Comparison of ENCODE assay signal across 17 mouse cellular contexts in the genomic region with DNA sequence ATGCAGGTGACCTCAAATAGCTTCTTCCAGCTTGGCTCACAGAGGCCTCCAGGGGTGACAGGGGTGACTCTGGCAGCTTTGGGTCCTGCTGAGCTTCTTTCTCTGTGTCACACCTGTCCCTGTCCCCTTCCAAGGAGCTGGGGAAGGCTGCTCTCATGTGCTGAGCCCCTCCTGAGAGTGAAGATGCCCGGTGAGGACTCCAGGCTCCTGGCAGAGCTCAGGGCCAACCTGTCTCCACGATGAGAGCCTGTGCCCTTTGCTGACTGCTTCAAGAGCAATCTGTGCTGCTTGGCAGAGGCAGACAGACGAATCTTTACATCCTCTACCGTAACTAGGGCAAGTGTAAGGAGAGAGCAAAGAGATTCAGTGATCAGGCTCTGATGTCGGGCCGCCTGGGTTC. TPM values are rescaled to one million over a fixed set of nuclear protein-coding genes. Genes with fewer than 3 reads are reported as not detected.
DNase-seq lines count a peak whose midpoint lies in the region; ATAC-seq lines count a peak whose summit lies in the region.
"Had no signal": no experiment of that assay in that cellular context is flagged by ENCODE, and none has a peak within 500 bp of the region (broad histone marks: within the 10 kb centered on the region; RNA-seq: fewer than 3 reads in every experiment).

No protein-coding gene starts in this region.

- intact Hi-C loops in heart, postnatal 36 days (cut with DNase I) = no loop called here

- no peaks in the 10 kb centered on the region for H3K27me3 ChIP-seq in heart, embryonic 13.5 days (replicated peaks)
- H3K27me3 ChIP-seq in hindbrain, embryonic 13.5 days = no peaks in the 10 kb centered on the region
- H3K27me3 ChIP-seq in neural tube, embryonic 13.5 days = no peaks in the 10 kb centered on the region
- H3K27me3 ChIP-seq: intestine, embryonic 15.5 days had no signal

- WGBS in heart, embryonic 13.5 days = 61% methylated on average over 6 of the region's 6 CpGs
- WGBS in hindbrain, embryonic 13.5 days = 62% methylated on average over 6 of the region's 6 CpGs
- whole genome bisulfite sequencing in neural tube, embryonic 13.5 days = 76% methylated on average over 6 of the region's 6 CpGs

- H3K4me2 ChIP-seq in heart, embryonic 13.5 days = no peak overlapping the region
- H3K4me2 ChIP-seq in hindbrain, embryonic 13.5 days = no peak overlapping the region
- no peak overlapping the region for H3K4me2 ChIP-seq in neural tube, embryonic 13.5 days
- H3K4me2 ChIP-seq: intestine, embryonic 15.5 days; liver, embryonic 11.5 days had no signal

- 0 out of 2 replicates have a peak overlapping the region, but pooled peaks have one; percentile 15 for H3K9ac ChIP-seq in heart, embryonic 13.5 days
- H3K9ac ChIP-seq in hindbrain, embryonic 13.5 days = 0 out of 2 replicates have a peak overlapping the region, but pooled peaks have one; percentile 31
- peak overlapping the region; percentile 39 for H3K9ac ChIP-seq in neural tube, embryonic 13.5 days
- H3K9ac ChIP-seq: intestine, embryonic 15.5 days had no signal

- H3K9me3 ChIP-seq in heart, embryonic 13.5 days = no peaks in the 10 kb centered on the region
- no peaks in the 10 kb centered on the region for H3K9me3 ChIP-seq in hindbrain, embryonic 13.5 days
- H3K9me3 ChIP-seq in neural tube, embryonic 13.5 days = no peaks in the 10 kb centered on the region
- H3K9me3 ChIP-seq: intestine, embryonic 15.5 days had no signal

- H3K4me3 ChIP-seq in heart, embryonic 13.5 days = no peak overlapping the region
- no peak overlapping the region for H3K4me3 ChIP-seq in hindbrain, embryonic 13.5 days
- no peak overlapping the region for H3K4me3 ChIP-seq in neural tube, embryonic 13.5 days
- H3K4me3 ChIP-seq: intestine, embryonic 15.5 days; left cerebral cortex, adult 2 months had no signal

- H3K36me3 ChIP-seq in heart, embryonic 13.5 days = no peaks in the 10 kb centered on the region
- H3K36me3 ChIP-seq in hindbrain, embryonic 13.5 days = no peaks in the 10 kb centered on the region
- H3K36me3 ChIP-seq in neural tube, embryonic 13.5 days = no peaks in the 10 kb centered on the region
- H3K36me3 ChIP-seq: intestine, embryonic 15.5 days had no signal

- peaks cover 73% of the 10 kb centered on the region for H3K4me1 ChIP-seq in heart, embryonic 13.5 days
- H3K4me1 ChIP-seq in hindbrain, embryonic 13.5 days (replicated peaks) = peaks cover 67% of the 10 kb centered on the region
- peaks cover 73% of the 10 kb centered on the region for H3K4me1 ChIP-seq in neural tube, embryonic 13.5 days (replicated peaks)

- H3K27ac ChIP-seq in heart, embryonic 13.5 days (replicated peaks) = no peak overlapping the region
- H3K27ac ChIP-seq in hindbrain, embryonic 13.5 days = peak overlapping the region; percentile 83
- H3K27ac ChIP-seq in neural tube, embryonic 13.5 days (replicated peaks) = peak overlapping the region; percentile 81
- H3K27ac ChIP-seq: intestine, embryonic 15.5 days; left cerebral cortex, adult 2 months had no signal

- DNase-seq in heart, postnatal 36 days = no peak
- peak; percentile 64 for DNase-seq in cerebellum, adult 9-11 months
- no peak for DNase-seq in urinary bladder, postnatal 14 days (ENCODE audit: low spot score)
- DNase-seq in spleen, postnatal 10 days (ENCODE audit: low spot score in 2 of 2) = no peak
- DNase-seq: gastrocnemius, postnatal 25 days; kidney, postnatal 14 days; lung, postnatal 14 days; thymus, postnatal 25 days had no signal

- ATAC-seq in heart, embryonic 13.5 days (ENCODE audit: extremely low read depth, insufficient number of reproducible peaks, low FRiP score, low TSS enrichment) = no peak
- no peak for ATAC-seq in hindbrain, embryonic 13.5 days (ENCODE audit: low FRiP score)
- ATAC-seq in neural tube, embryonic 13.5 days (ENCODE audit: low read depth) = no peak
- ATAC-seq: intestine, embryonic 15.5 days had no signal

RNA-seq across cellular contexts. Expression of gene Ccdc182, which starts 16.9 kb away (rescaled TPM):
- 0.11 TPM in 1 of 2 replicates, not detected in the other for polyA plus RNA-seq in heart, embryonic 13.5 days (2015; fragmentation: Nextera tagmentation; extraction: Ambion mirVana)
- not detected for total RNA-seq in heart, postnatal 36 days (2021)
- 1.3 and 1.7 TPM in 2 replicates for polyA plus RNA-seq in hindbrain, embryonic 13.5 days (2015; fragmentation: Nextera tagmentation; extraction: Ambion mirVana)
- polyA plus RNA-seq in neural tube, embryonic 13.5 days (2015; fragmentation: Nextera tagmentation; extraction: Ambion mirVana) = 3.1 and 4.1 TPM in 2 replicates
- total RNA-seq: CH12.LX; gastrocnemius, postnatal 25 days; left cerebral cortex, adult 2 months had no signal
- polyA plus RNA-seq: heart, postnatal 0 days; intestine, embryonic 15.5 days; liver, embryonic 11.5 days; stomach, embryonic 14.5 days had no signal
